Mouse (Mus musculus): ENCODE measurements around the gene Podxl2.

The Podxl2 gene

GRCm38 (mm10) chr6:88827395-88828205 is 47.2 kb downstream of the Podxl2 start:
- peak; percentile 49 for DNase-seq (ENCODE audit: low spot score)

- DNase-seq (ENCODE audit: low spot score) = no peak
These were observed 47.9 kb downstream of the Podxl2 start for GRCm38 (mm10) chr6:88826965-88827364.

GRCm38 (mm10) chr6:88826545-88826944 is 48.3 kb downstream of the Podxl2 start:
- peak; percentile 85 for DNase-seq (ENCODE audit: low spot score)

- DNase-seq (ENCODE audit: low spot score) = no peak
These were observed 48.8 kb downstream of the Podxl2 start for GRCm38 (mm10) chr6:88826088-88826487.

GRCm38 (mm10) chr6:88824183-88824582 is 50.7 kb downstream of the Podxl2 start:
- no peak for DNase-seq (ENCODE audit: low spot score)

- peak; percentile 57 for DNase-seq (ENCODE audit: low spot score)
These were observed 52.9 kb downstream of the Podxl2 start for GRCm38 (mm10) chr6:88821901-88822300.

GRCm38 (mm10) chr6:88821294-88821693 is 53.5 kb downstream of the Podxl2 start:
- DNase-seq (ENCODE audit: low spot score) = no peak

- no peak for DNase-seq (ENCODE audit: low spot score)
These were observed 54.0 kb downstream of the Podxl2 start for GRCm38 (mm10) chr6:88820853-88821252.

- DNase-seq (ENCODE audit: low spot score) = no peak
These were observed 57.9 kb downstream of the Podxl2 start for GRCm38 (mm10) chr6:88816913-88817312.

GRCm38 (mm10) chr6:88815489-88815888 is 59.4 kb downstream of the Podxl2 start:
- no peak for DNase-seq (ENCODE audit: low spot score)

- no peak for DNase-seq (ENCODE audit: low spot score)
These were observed 59.8 kb downstream of the Podxl2 start for GRCm38 (mm10) chr6:88815036-88815435.

- DNase-seq (ENCODE audit: low spot score) = no peak
These were observed 61.0 kb downstream of the Podxl2 start for GRCm38 (mm10) chr6:88813832-88814231.

- DNase-seq (ENCODE audit: low spot score) = peak; percentile 66
These were observed 62.0 kb downstream of the Podxl2 start for GRCm38 (mm10) chr6:88812886-88813285.

GRCm38 (mm10) chr6:88811880-88812400 is 62.9 kb downstream of the Podxl2 start:
- DNase-seq (ENCODE audit: low spot score) = no peak

- no peak for DNase-seq (ENCODE audit: low spot score)
These were observed 63.4 kb downstream of the Podxl2 start for GRCm38 (mm10) chr6:88811396-88811795.

- DNase-seq (ENCODE audit: low spot score) = peak; percentile 71
These were observed 64.6 kb downstream of the Podxl2 start for GRCm38 (mm10) chr6:88810291-88810690.

- no peak for DNase-seq (ENCODE audit: low spot score)
These were observed 65.5 kb downstream of the Podxl2 start for GRCm38 (mm10) chr6:88809091-88810037.

- no peak for DNase-seq (ENCODE audit: low spot score)
These were observed 69.8 kb downstream of the Podxl2 start for GRCm38 (mm10) chr6:88804966-88805577.

- no peak for DNase-seq (ENCODE audit: low spot score)
These were observed 70.7 kb downstream of the Podxl2 start for GRCm38 (mm10) chr6:88803957-88804695.

- DNase-seq (ENCODE audit: low spot score) = no peak
These were observed 71.8 kb downstream of the Podxl2 start for GRCm38 (mm10) chr6:88803051-88803450.

- DNase-seq (ENCODE audit: low spot score) = peak; percentile 91
These were observed 74.1 kb downstream of the Podxl2 start for GRCm38 (mm10) chr6:88800735-88801134.
